ENCODE assay signal across 19 mouse cellular contexts in genomic region chr10:95676991-95677355, GRCm38 (mm10). TPM values are rescaled to one million over a fixed set of nuclear protein-coding genes. Genes with fewer than 3 reads are reported as not detected.
DNase-seq lines count a peak whose midpoint lies in the region; ATAC-seq lines count a peak whose summit lies in the region.
"Had no signal": no experiment of that assay in that cellular context is flagged by ENCODE, and none has a peak within 500 bp of the region (broad histone marks: within the 10 kb centered on the region; RNA-seq: fewer than 3 reads in every experiment).

No protein-coding gene starts in this region.

- 48% methylated on average over 5 of the region's 5 CpGs for WGBS in heart, embryonic 12.5 days
- WGBS in lung, embryonic 16.5 days = 54% methylated on average over 5 of the region's 5 CpGs
- WGBS in macrophage (ENCODE audit: missing documents) = 38% methylated on average over 5 of the region's 5 CpGs

- H3K9ac ChIP-seq in heart, embryonic 12.5 days = no peak overlapping the region
- no peak overlapping the region for H3K9ac ChIP-seq in lung, embryonic 16.5 days (ENCODE audit: low read length)
- H3K9ac ChIP-seq: embryonic facial prominence, embryonic 15.5 days; forebrain, embryonic 13.5 days; neural tube, embryonic 13.5 days had no signal

- peaks cover 35% of the 10 kb centered on the region for H3K4me1 ChIP-seq in heart, embryonic 12.5 days (replicated peaks)
- H3K4me1 ChIP-seq in lung, embryonic 16.5 days (replicated peaks; ENCODE audit: control insufficient read depth, insufficient read depth, low read length) = peaks cover 10% of the 10 kb centered on the region

- DNase-seq in heart, adult 8-10 months (ENCODE audit: low spot score) = no peak
- DNase-seq in lung, postnatal 14 days = no peak
- peak; percentile 17 for DNase-seq in induced T-regulatory cell, adult 2 months (ENCODE audit: low read depth)
- DNase-seq in layer of hippocampus, adult 9-10 months (ENCODE audit: low spot score) = no peak
- DNase-seq: retina, postnatal 1 day had no signal

- H3K4me2 ChIP-seq in heart, embryonic 12.5 days = peak overlapping the region; percentile 61
- peak overlapping the region; percentile 56 for H3K4me2 ChIP-seq in lung, embryonic 16.5 days (ENCODE audit: low read depth, low read length)
- H3K4me2 ChIP-seq: forebrain, embryonic 13.5 days had no signal

- no peak for ATAC-seq in heart, embryonic 12.5 days (ENCODE audit: insufficient number of reproducible peaks, low FRiP score)
- no peak for ATAC-seq in lung, embryonic 16.5 days (ENCODE audit: low read depth)
- no peak for ATAC-seq in frontal cortex, adult (ENCODE audit: low TSS enrichment)
- ATAC-seq: forebrain, embryonic 13.5 days; midbrain, embryonic 16.5 days had no signal

- no peaks in the 10 kb centered on the region for H3K79me2 ChIP-seq in macrophage (ENCODE audit: inconsistent target)

- no peaks in the 10 kb centered on the region for H3K36me3 ChIP-seq in heart, embryonic 12.5 days
- H3K36me3 ChIP-seq in lung, embryonic 16.5 days (ENCODE audit: control insufficient read depth, insufficient read depth, low read length) = no peaks in the 10 kb centered on the region
- no peaks in the 10 kb centered on the region for H3K36me3 ChIP-seq in macrophage (ENCODE audit: inconsistent target)
- H3K36me3 ChIP-seq: embryonic facial prominence, embryonic 15.5 days; neural tube, embryonic 13.5 days had no signal

- no peak overlapping the region for H3K4me3 ChIP-seq in heart, embryonic 12.5 days
- no peak overlapping the region for H3K4me3 ChIP-seq in lung, embryonic 16.5 days (ENCODE audit: low read length)
- H3K4me3 ChIP-seq in macrophage (ENCODE audit: inconsistent target) = peak overlapping the region; percentile 20; the same call in 1 of the 2 replicates
- H3K4me3 ChIP-seq: embryonic facial prominence, embryonic 15.5 days; forebrain, embryonic 13.5 days; neural tube, embryonic 13.5 days had no signal

- 0 out of 2 replicates have a peak overlapping the region, but pooled peaks have one; percentile 4 for H3K27ac ChIP-seq in heart, embryonic 12.5 days (ENCODE audit: poor library complexity, severe bottlenecking)
- no peak overlapping the region for H3K27ac ChIP-seq in lung, embryonic 16.5 days (ENCODE audit: low read length)
- H3K27ac ChIP-seq in macrophage = peak overlapping the region; percentile 83
- H3K27ac ChIP-seq: forebrain, embryonic 13.5 days; neural tube, embryonic 13.5 days; stomach, postnatal 0 days had no signal

- H3K9me3 ChIP-seq in heart, embryonic 12.5 days (replicated peaks) = 0 out of 2 replicates have a peak, but pooled peaks cover 3% of the 10 kb centered on the region
- no peaks in the 10 kb centered on the region for H3K9me3 ChIP-seq in lung, embryonic 16.5 days (ENCODE audit: control insufficient read depth, low read length)
- H3K9me3 ChIP-seq: embryonic facial prominence, embryonic 15.5 days; forebrain, embryonic 13.5 days had no signal

- no peaks in the 10 kb centered on the region for H3K27me3 ChIP-seq in heart, embryonic 12.5 days (replicated peaks)
- no peaks in the 10 kb centered on the region for H3K27me3 ChIP-seq in lung, embryonic 16.5 days (ENCODE audit: control insufficient read depth, insufficient read depth, low read depth, low read length)
- H3K27me3 ChIP-seq: embryonic facial prominence, embryonic 15.5 days; forebrain, embryonic 13.5 days; neural tube, embryonic 13.5 days had no signal

RNA-seq across cellular contexts. Expression of gene Anapc15-ps, which starts 3.7 kb away (rescaled TPM):
- polyA plus RNA-seq in heart, embryonic 12.5 days (2016; fragmentation: Nextera tagmentation; extraction: Ambion mirVana) = not detected in 2 replicates
- total RNA-seq in heart, adult 8-10 months (2022) = not detected
- 0.64 TPM in 1 of 2 replicates, not detected in the other for polyA plus RNA-seq in lung, embryonic 16.5 days (2015; fragmentation: Nextera tagmentation; extraction: Ambion mirVana)
- 1 to 10 TPM in 8 of 26 experiments, not detected in 18; 3.1 to 7.0 (median 5.2) TPM for total RNA-seq in macrophage (2018; cell fraction: chromatin; rRNA removed)
- total RNA-seq in macrophage (2018; cell fraction: cytosol; rRNA removed) = under 1 TPM in 1 of 26 experiments, not detected in 25; 0.53 TPM
- 1 to 10 TPM in 3 of 26 experiments, not detected in 23; 2.5 to 3.1 (median 2.9) TPM for total RNA-seq in macrophage (2018; cell fraction: nucleus; rRNA removed)
- 0.98 TPM in 1 of 3 replicates, not detected in the others for polyA plus RNA-seq in macrophage (2018)
- total RNA-seq: adrenal gland, postnatal 10 days; gastrocnemius, postnatal 14 days; left cerebral cortex, adult 18-20 months had no signal
- polyA plus RNA-seq: embryonic facial prominence, embryonic 15.5 days; forebrain, embryonic 13.5 days; large intestine, adult 2 months; lung, adult 2 months; midbrain, embryonic 16.5 days; neural tube, embryonic 13.5 days; stomach, postnatal 0 days had no signal
